Mouse (Mus musculus): ENCODE measurements around the gene Tmod2.
A peak's percentile ranks its signal among the peaks of the same experiment; 100 is the strongest.

The Tmod2 gene

GRCm38 (mm10) chr9:75601510-75601909, 9.6 kb downstream of the Tmod2 start:
- no peak for DNase-seq (ENCODE audit: low read depth, low spot score)

- DNase-seq (ENCODE audit: low read depth, low spot score) = no peak
These were observed 10.8 kb downstream of the Tmod2 start for GRCm38 (mm10) chr9:75600166-75600934.

GRCm38 (mm10) chr9:75599191-75599841, 11.8 kb downstream of the Tmod2 start:
- no peak for DNase-seq (ENCODE audit: low read depth, low spot score)

- no peak for DNase-seq (ENCODE audit: low read depth, low spot score)
These were observed 13.5 kb downstream of the Tmod2 start for GRCm38 (mm10) chr9:75597596-75597995.

- DNase-seq (ENCODE audit: low read depth, low spot score) = no peak
These were observed 14.1 kb downstream of the Tmod2 start for GRCm38 (mm10) chr9:75597036-75597435.

- DNase-seq (ENCODE audit: low read depth, low spot score) = no peak
These were observed 17.6 kb downstream of the Tmod2 start for GRCm38 (mm10) chr9:75593481-75593880.

- DNase-seq (ENCODE audit: low read depth, low spot score) = no peak
These were observed 21.0 kb downstream of the Tmod2 start for GRCm38 (mm10) chr9:75589850-75590790.

GRCm38 (mm10) chr9:75581694-75582350, 29.3 kb downstream of the Tmod2 start:
- DNase-seq (ENCODE audit: low read depth, low spot score) = peak; percentile 26

GRCm38 (mm10) chr9:75579321-75579720, 31.8 kb downstream of the Tmod2 start:
- DNase-seq (ENCODE audit: low read depth, low spot score) = no peak

- no peak for DNase-seq (ENCODE audit: low read depth, low spot score)
These were observed 39.8 kb downstream of the Tmod2 start for GRCm38 (mm10) chr9:75571036-75571942.

GRCm38 (mm10) chr9:75568399-75568798, 42.7 kb downstream of the Tmod2 start:
- DNase-seq (ENCODE audit: low read depth, low spot score) = no peak

- no peak for DNase-seq (ENCODE audit: low read depth, low spot score)
These were observed 46.2 kb downstream of the Tmod2 start for GRCm38 (mm10) chr9:75564892-75565291.

GRCm38 (mm10) chr9:75563622-75564021, 47.5 kb downstream of the Tmod2 start:
- no peak for DNase-seq (ENCODE audit: low read depth, low spot score)

GRCm38 (mm10) chr9:75563176-75563575, 47.9 kb downstream of the Tmod2 start:
- no peak for DNase-seq (ENCODE audit: low read depth, low spot score)

- DNase-seq (ENCODE audit: low read depth, low spot score) = no peak
These were observed 50.0 kb downstream of the Tmod2 start for GRCm38 (mm10) chr9:75561040-75561669.

- DNase-seq (ENCODE audit: low read depth, low spot score) = no peak
These were observed 50.8 kb downstream of the Tmod2 start for GRCm38 (mm10) chr9:75560353-75560752.

GRCm38 (mm10) chr9:75559512-75560012, 51.6 kb downstream of the Tmod2 start, which contains the start of gene Tmod3:
Gene Tmod3, minus strand, starts transcription at chr9:75559657.
- DNase-seq (ENCODE audit: low read depth, low spot score) = peak; percentile 84

- DNase-seq (ENCODE audit: low read depth, low spot score) = no peak
These were observed 52.2 kb downstream of the Tmod2 start for GRCm38 (mm10) chr9:75558812-75559511.

- DNase-seq (ENCODE audit: low read depth, low spot score) = no peak
These were observed 52.8 kb downstream of the Tmod2 start for GRCm38 (mm10) chr9:75558360-75558759.

All from retina, adult 2 months (tissue).